Mouse (Mus musculus) kidney, embryonic 16.5 days (tissue): Measurements from ENCODE around the gene Copz1. TPM values are rescaled to one million over a fixed set of nuclear protein-coding genes. Genes with fewer than 3 reads are reported as not detected.

ENCODE experiments used
- ATAC-seq: fragments of 200-750 bp; cut with Nextera tagmentation; 2 replicates; pipeline ENCODE4 v1.8.0; 2017; ENCODE audit warnings: moderate TSS enrichment; ENCODE audit not compliant: low FRiP score, low TSS enrichment
- H3K27ac ChIP-seq: fragments of 300-500 bp; sonication (generic); 2 replicates; pipeline ENCODE4 v1.5.1; 2014; ENCODE audit warnings: low read length
- H3K27me3 ChIP-seq: fragments of 300-500 bp; sonication (generic); 2 replicates; pipeline ENCODE4 v1.6.1; 2014; ENCODE audit warnings: low read length, control low read depth, mixed read lengths; ENCODE audit not compliant: insufficient read depth
- H3K36me3 ChIP-seq: fragments of 300-500 bp; sonication (generic); 2 replicates; pipeline ENCODE4 v1.6.1; 2014; ENCODE audit warnings: low read length, control low read depth, mixed read lengths; ENCODE audit not compliant: insufficient read depth
- H3K4me1 ChIP-seq: fragments of 300-500 bp; sonication (generic); 2 replicates; pipeline ENCODE4 v1.6.1; 2014; ENCODE audit warnings: low read length, control low read depth, mixed read lengths; ENCODE audit not compliant: insufficient read depth
- H3K4me2 ChIP-seq: fragments of 300-500 bp; sonication (generic); replicated peaks from 2 replicates; pipeline ENCODE4 v1.6.1; 2014; ENCODE audit warnings: low read depth, low read length
- H3K4me3 ChIP-seq: fragments of 300-500 bp; sonication (generic); 2 replicates; pipeline ENCODE4 v1.5.1; 2014; ENCODE audit warnings: mild to moderate bottlenecking, low read length
- H3K9ac ChIP-seq: fragments of 300-500 bp; sonication (generic); replicated peaks from 2 replicates; pipeline ENCODE4 v1.6.1; 2014; ENCODE audit warnings: low read length
- H3K9me3 ChIP-seq: fragments of 300-500 bp; sonication (generic); 2 replicates; pipeline ENCODE4 v1.6.1; 2016; ENCODE audit warnings: low read length, control low read depth
- WGBS: fragments of 180-500 bp; shearing (Covaris S2); extraction: QIAGEN DNeasy Blood & Tissue Kit; methylation state at CpG from one replicate; pipeline ENCODE4 v1.1.7; 2014; 5-methylcytosine and 5-hydroxymethylcytosine counted together
- microRNA counts: library from miRNA; unstranded; fragments of <30 nt; microRNA quantifications from one replicate; lab custom pipeline; 2016
- microRNA-seq: library from miRNA; unstranded; fragments of <30 nt; microRNA quantifications from one replicate; pipeline ENCODE4, GENCODE M21; 2016
- polyA plus RNA-seq: library from polyadenylated mRNA; unstranded; fragments of >200 nt; fragmentation: Nextera tagmentation; extraction: Ambion mirVana; gene quantifications from 2 replicates; pipeline ENCODE4 v1.2.1, GENCODE M21; 2015

Copz1 gene
- polyA plus RNA-seq, 1 experiment from 2014 or later = 324 TPM

GRCm38 (mm10) chr15:103340786-103341185, 68.3 kb downstream of the Copz1 start:
- Histone ChIP-seq H3K4me1 (peaks cover 13% of the 10 kb centered on the region), H3K27me3 (peaks cover 27% of the 10 kb centered on the region; the same call in 1 of the 2 replicates), H3K4me3 (no peak overlapping the region), H3K4me2 (peak overlapping the region; percentile 68; the same call in 1 of the 2 replicates), H3K9ac (no peak overlapping the region), H3K36me3 (peaks cover 17% of the 10 kb centered on the region), H3K27ac (no peak overlapping the region), H3K9me3 (no peaks in the 10 kb centered on the region)
- ATAC-seq = no peak
- 26% methylated on average over 4 of the region's 4 CpGs for WGBS

- peaks cover 27% of the 10 kb centered on the region; the same call in 1 of the 2 replicates for H3K27me3 ChIP-seq
- ATAC-seq = no peak
- no peak overlapping the region for H3K4me2 ChIP-seq
- WGBS = 32% methylated on average over 8 of the region's 8 CpGs
- no peaks in the 10 kb centered on the region for H3K9me3 ChIP-seq
- H3K4me3 ChIP-seq = no peak overlapping the region
- peaks cover 13% of the 10 kb centered on the region for H3K4me1 ChIP-seq
- peaks cover 25% of the 10 kb centered on the region for H3K36me3 ChIP-seq
- H3K9ac ChIP-seq = 0 out of 2 replicates have a peak overlapping the region, but pooled peaks have one; percentile 9
- H3K27ac ChIP-seq = no peak overlapping the region
Measured at GRCm38 (mm10) chr15:103341547-103341946, 69.0 kb downstream of the Copz1 start.

GRCm38 (mm10) chr15:103342415-103342814, 69.9 kb downstream of the Copz1 start:
- 25% methylated on average over 4 of the region's 4 CpGs for WGBS

GRCm38 (mm10) chr15:103343008-103343407, 70.5 kb downstream of the Copz1 start:
- no peak for ATAC-seq
- no peak overlapping the region for H3K4me3 ChIP-seq
- WGBS = 80% methylated on average over 2 of the region's 3 CpGs

More at GRCm38 (mm10) chr15:103342415-103342814, 69.9 kb downstream of the Copz1 start:
- Histone ChIP-seq H3K4me3 (no peak overlapping the region), H3K4me2 (no peak overlapping the region), H3K9me3 (no peaks in the 10 kb centered on the region), H3K27me3 (peaks cover 27% of the 10 kb centered on the region; the same call in 1 of the 2 replicates), H3K4me1 (peaks cover 13% of the 10 kb centered on the region), H3K9ac (no peak overlapping the region), H3K27ac (no peak overlapping the region), H3K36me3 (peaks cover 25% of the 10 kb centered on the region)
- no peak for ATAC-seq

GRCm38 (mm10) chr15:103343556-103343955, 71.0 kb downstream of the Copz1 start:
- peaks cover 31% of the 10 kb centered on the region for H3K36me3 ChIP-seq
- H3K4me3 ChIP-seq = no peak overlapping the region
- H3K4me1 ChIP-seq = peaks cover 13% of the 10 kb centered on the region
- no peak overlapping the region for H3K4me2 ChIP-seq
- H3K27ac ChIP-seq = no peak overlapping the region
- H3K9ac ChIP-seq = no peak overlapping the region
- H3K9me3 ChIP-seq = no peaks in the 10 kb centered on the region
- peaks cover 23% of the 10 kb centered on the region; the same call in 1 of the 2 replicates for H3K27me3 ChIP-seq
- ATAC-seq = no peak

More at GRCm38 (mm10) chr15:103343008-103343407, 70.5 kb downstream of the Copz1 start:
- H3K27ac ChIP-seq = no peak overlapping the region
- peaks cover 27% of the 10 kb centered on the region; the same call in 1 of the 2 replicates for H3K27me3 ChIP-seq
- peaks cover 13% of the 10 kb centered on the region for H3K4me1 ChIP-seq
- H3K9me3 ChIP-seq = no peaks in the 10 kb centered on the region
- H3K9ac ChIP-seq = no peak overlapping the region
- peaks cover 29% of the 10 kb centered on the region for H3K36me3 ChIP-seq
- H3K4me2 ChIP-seq = no peak overlapping the region

- H3K9ac ChIP-seq = no peak overlapping the region
- H3K4me3 ChIP-seq = no peak overlapping the region
- H3K4me2 ChIP-seq = no peak overlapping the region
- H3K9me3 ChIP-seq = no peaks in the 10 kb centered on the region
- no peak for ATAC-seq
- peaks cover 49% of the 10 kb centered on the region for H3K36me3 ChIP-seq
- no peaks in the 10 kb centered on the region for H3K4me1 ChIP-seq
- peaks cover 10% of the 10 kb centered on the region; the same call in 1 of the 2 replicates for H3K27me3 ChIP-seq
- no peak overlapping the region for H3K27ac ChIP-seq
- 86% methylated on average over 6 of the region's 6 CpGs for WGBS
Measured at GRCm38 (mm10) chr15:103345789-103346188, 73.3 kb downstream of the Copz1 start.

- WGBS = 8% methylated on average over 2 of the region's 2 CpGs
- H3K36me3 ChIP-seq = peaks cover 64% of the 10 kb centered on the region
- H3K27ac ChIP-seq = no peak overlapping the region
- H3K27me3 ChIP-seq = no peaks in the 10 kb centered on the region
- no peak overlapping the region for H3K4me2 ChIP-seq
- no peak overlapping the region for H3K4me3 ChIP-seq
- H3K9me3 ChIP-seq = no peaks in the 10 kb centered on the region
- no peaks in the 10 kb centered on the region for H3K4me1 ChIP-seq
- H3K9ac ChIP-seq = no peak overlapping the region
- ATAC-seq = no peak
Measured at GRCm38 (mm10) chr15:103347275-103347684, 74.8 kb downstream of the Copz1 start.

MicroRNA genes within 50 kb of the gene (microRNA counts, 519-probe panel; counts per million panel counts)
- microRNA mmu-miR-148b (lab: Ali Mortazavi, UCI) = 3,730 counts per million, percentile 85 among the panel's probes with 10 or more counts

Small RNAs within 50 kb of the gene (microRNA-seq; reads per million reads assigned to microRNA genes)
- gene Mir148b = 175 reads per million, percentile 62 among the genes with 10 or more reads in this experiment

Other genes starting within 250 kb of the Copz1 start
- gene Smug1, start 105.6 kb upstream of the Copz1 start, polyA plus RNA-seq = 19.8 and 20.5 TPM in 2 replicates
- gene Cbx5, start 32.9 kb upstream of the Copz1 start, polyA plus RNA-seq = 109 and 120 TPM in 2 replicates
- 831 and 924 TPM in 2 replicates for gene Hnrnpa1, start 32.3 kb upstream of the Copz1 start, polyA plus RNA-seq
- 3.8 and 4.2 TPM in 2 replicates for gene Nfe2, start 14.3 kb upstream of the Copz1 start, polyA plus RNA-seq
- gene Gpr84, start 37.9 kb downstream of the Copz1 start, polyA plus RNA-seq = 0.30 and 0.67 TPM in 2 replicates
- gene Zfp385a, start 67.4 kb downstream of the Copz1 start, polyA plus RNA-seq = 12.4 and 14.4 TPM in 2 replicates
- 40.7 and 44.3 TPM in 2 replicates for gene Itga5, start 94.0 kb downstream of the Copz1 start, polyA plus RNA-seq
- gene Gtsf1, start 157.8 kb downstream of the Copz1 start, polyA plus RNA-seq = 0.27 TPM in 1 of 2 replicates, not detected in the other
- gene Gtsf2, start 175.8 kb downstream of the Copz1 start, polyA plus RNA-seq = not detected in 2 replicates
- gene Nckap1l, start 181.1 kb downstream of the Copz1 start, polyA plus RNA-seq = 1.6 and 2.0 TPM in 2 replicates
- 4.7 and 4.8 TPM in 2 replicates for gene Pde1b, start 230.3 kb downstream of the Copz1 start, polyA plus RNA-seq